Mouse (Mus musculus) liver, embryonic 12.5 days (tissue): ENCODE data around the gene Tnfrsf26. TPM values are rescaled to one million over a fixed set of nuclear protein-coding genes. Genes with fewer than 3 reads are reported as not detected.
A peak's percentile ranks its signal among the peaks of the same experiment; 100 is the strongest.

Experiments
- ATAC-seq: fragments of 200-750 bp; cut with Nextera tagmentation; 2 replicates; pipeline ENCODE4 v1.8.0; 2017; ENCODE audit warnings: moderate number of reproducible peaks, mild to moderate bottlenecking, moderate library complexity
- H3K27ac ChIP-seq: fragments of 300-500 bp; sonication (generic); 2 replicates; pipeline ENCODE4 v1.5.1; 2016; ENCODE audit warnings: mild to moderate bottlenecking
- H3K27me3 ChIP-seq: fragments of 300-500 bp; sonication (generic); replicated peaks from 2 replicates; pipeline ENCODE4 v1.6.1; 2016; ENCODE audit warnings: mild to moderate bottlenecking, moderate library complexity
- H3K36me3 ChIP-seq: fragments of 300-500 bp; sonication (generic); 2 replicates; pipeline ENCODE4 v1.6.1; 2016; ENCODE audit warnings: mild to moderate bottlenecking, moderate library complexity
- H3K4me1 ChIP-seq: fragments of 300-500 bp; sonication (generic); 2 replicates; pipeline ENCODE4 v1.6.1; 2016
- H3K4me2 ChIP-seq: fragments of 300-500 bp; sonication (generic); 2 replicates; pipeline ENCODE4 v1.6.1; 2016; ENCODE audit warnings: mild to moderate bottlenecking, moderate library complexity
- H3K4me3 ChIP-seq: fragments of 300-500 bp; sonication (generic); 2 replicates; pipeline ENCODE4 v1.5.1; 2016; ENCODE audit warnings: mild to moderate bottlenecking, moderate library complexity
- H3K9ac ChIP-seq: fragments of 300-500 bp; sonication (generic); 2 replicates; pipeline ENCODE4 v1.6.1; 2016; ENCODE audit warnings: mild to moderate bottlenecking, moderate library complexity
- H3K9me3 ChIP-seq: fragments of 300-500 bp; sonication (generic); replicated peaks from 2 replicates; pipeline ENCODE4 v1.6.1; 2016; ENCODE audit warnings: mild to moderate bottlenecking, moderate library complexity
- WGBS: fragments of 180-500 bp; shearing (Covaris S2); methylation state at CpG from one replicate; pipeline ENCODE4 v1.1.7; 2016; ENCODE audit not compliant: insufficient replicate concordance; 5-methylcytosine and 5-hydroxymethylcytosine counted together
- polyA plus RNA-seq: library from polyadenylated mRNA; unstranded; fragments of >200 nt; fragmentation: Nextera tagmentation; extraction: Ambion mirVana; gene quantifications from 2 replicates; pipeline ENCODE4 v1.2.1, GENCODE M21; 2016

The Tnfrsf26 gene
- polyA plus RNA-seq, 1 experiment from 2014 or later: 0.58 TPM

DNA sequence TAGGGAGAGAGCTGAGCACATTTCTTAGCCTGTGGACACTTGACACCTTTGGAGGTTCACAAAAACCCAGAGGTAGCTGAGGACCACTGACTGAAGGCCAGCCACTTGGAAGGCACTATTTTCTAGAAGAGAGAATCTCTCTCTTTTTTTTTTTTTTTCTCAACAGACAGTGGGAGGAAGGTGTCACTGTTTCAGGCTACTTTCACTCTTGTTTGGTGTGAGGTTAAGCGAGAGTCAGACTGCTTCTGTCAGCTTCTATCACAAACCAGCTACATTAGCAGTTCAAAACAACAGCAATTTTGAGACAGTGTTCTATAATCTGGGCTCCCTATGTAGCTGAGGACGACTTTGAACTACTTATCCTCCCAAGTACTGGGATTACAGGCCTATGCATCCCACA lies 2.3 kb downstream of the Tnfrsf26 start:
- Histone ChIP-seq H3K4me2 (no peak overlapping the region), H3K27ac (no peak overlapping the region), H3K9ac (no peak overlapping the region), H3K9me3 (no peaks in the 10 kb centered on the region), H3K27me3 (peaks cover 2% of the 10 kb centered on the region; the same call in 1 of the 2 replicates), H3K36me3 (no peaks in the 10 kb centered on the region), H3K4me1 (no peaks in the 10 kb centered on the region), H3K4me3 (no peak overlapping the region)
- ATAC-seq: no peak
- WGBS: 35% methylated on average over 2 of the region's 2 CpGs

DNA sequence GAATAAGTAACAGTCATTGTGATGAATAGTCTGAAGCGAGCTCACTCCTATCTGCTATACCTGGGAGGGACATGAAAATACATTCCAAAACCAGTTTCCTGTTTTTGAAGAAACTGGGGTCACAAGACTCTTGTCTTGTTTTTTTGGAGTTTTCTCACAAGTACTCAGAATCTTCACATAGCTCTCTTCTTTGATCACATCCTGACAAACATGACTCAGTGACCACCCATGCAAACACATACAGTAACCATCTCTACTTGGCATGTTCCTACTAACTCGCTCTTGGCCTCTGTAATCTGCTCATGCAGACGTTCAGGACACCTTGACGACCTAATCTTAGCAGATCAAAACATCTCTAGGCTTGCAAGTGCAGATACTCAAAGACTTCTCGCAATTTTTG lies 3.4 kb downstream of the Tnfrsf26 start:
- no peak overlapping the region for H3K27ac ChIP-seq
- H3K9ac ChIP-seq: no peak overlapping the region
- H3K36me3 ChIP-seq: no peaks in the 10 kb centered on the region
- H3K4me2 ChIP-seq: no peak overlapping the region
- 38% methylated on average over 5 of the region's 5 CpGs for WGBS
- H3K9me3 ChIP-seq: no peaks in the 10 kb centered on the region
- H3K4me1 ChIP-seq: no peaks in the 10 kb centered on the region
- no peak for ATAC-seq
- H3K4me3 ChIP-seq: no peak overlapping the region
- peaks cover 2% of the 10 kb centered on the region; the same call in 1 of the 2 replicates for H3K27me3 ChIP-seq

DNA sequence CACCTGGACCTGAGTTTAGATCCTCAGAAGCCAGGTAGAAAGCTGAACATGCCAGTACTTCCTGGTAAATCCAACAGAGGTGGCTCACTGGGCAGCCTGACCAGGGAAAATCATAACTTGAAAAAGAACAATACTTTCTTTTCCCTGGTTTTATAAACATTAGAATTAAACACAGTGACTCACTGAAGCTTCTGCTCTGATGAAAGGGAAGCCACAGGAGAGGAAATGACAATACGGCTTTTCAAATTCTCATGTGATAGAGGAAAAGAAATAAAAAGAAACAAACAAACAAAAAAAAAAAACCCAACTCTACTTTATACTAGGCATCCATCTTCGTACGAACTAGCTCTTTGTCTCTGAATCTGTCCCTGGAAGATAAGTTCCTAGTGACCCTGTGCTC lies 4.0 kb downstream of the Tnfrsf26 start:
- H3K4me3 ChIP-seq: no peak overlapping the region
- no peak overlapping the region for H3K27ac ChIP-seq
- ATAC-seq: no peak
- no peaks in the 10 kb centered on the region for H3K9me3 ChIP-seq
- no peak overlapping the region for H3K9ac ChIP-seq
- 58% methylated on average over 3 of the region's 3 CpGs for WGBS
- H3K27me3 ChIP-seq: 0 out of 2 replicates have a peak, but pooled peaks cover 2% of the 10 kb centered on the region
- no peak overlapping the region for H3K4me2 ChIP-seq
- H3K36me3 ChIP-seq: no peaks in the 10 kb centered on the region
- no peaks in the 10 kb centered on the region for H3K4me1 ChIP-seq

DNA sequence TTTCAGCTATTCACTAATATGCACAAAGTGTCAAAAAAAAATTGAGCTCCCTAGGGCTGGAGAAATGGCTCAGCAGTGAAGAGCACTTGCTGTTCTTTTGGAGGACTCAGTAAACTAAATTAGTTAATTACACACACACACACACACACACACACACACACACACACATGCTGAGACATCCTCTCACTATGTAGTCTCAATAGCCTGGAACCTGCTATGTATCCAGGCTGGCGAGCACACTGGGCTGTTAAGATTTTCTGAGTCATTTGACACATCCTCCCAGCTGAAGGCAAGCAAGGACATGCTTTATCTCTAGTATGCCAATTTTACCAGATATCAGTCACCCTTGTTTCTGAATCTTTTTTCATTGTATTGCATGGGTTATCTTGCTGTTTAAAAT lies 7.6 kb downstream of the Tnfrsf26 start:
- no peaks in the 10 kb centered on the region for H3K4me1 ChIP-seq
- H3K9me3 ChIP-seq: no peaks in the 10 kb centered on the region
- H3K36me3 ChIP-seq: no peaks in the 10 kb centered on the region
- ATAC-seq: no peak
- no peak overlapping the region for H3K4me2 ChIP-seq
- H3K9ac ChIP-seq: no peak overlapping the region
- H3K27me3 ChIP-seq: peaks cover 7% of the 10 kb centered on the region; the same call in 1 of the 2 replicates
- WGBS: 53% methylated on average over 1 of the region's 1 CpGs
- H3K27ac ChIP-seq: no peak overlapping the region
- no peak overlapping the region for H3K4me3 ChIP-seq

DNA sequence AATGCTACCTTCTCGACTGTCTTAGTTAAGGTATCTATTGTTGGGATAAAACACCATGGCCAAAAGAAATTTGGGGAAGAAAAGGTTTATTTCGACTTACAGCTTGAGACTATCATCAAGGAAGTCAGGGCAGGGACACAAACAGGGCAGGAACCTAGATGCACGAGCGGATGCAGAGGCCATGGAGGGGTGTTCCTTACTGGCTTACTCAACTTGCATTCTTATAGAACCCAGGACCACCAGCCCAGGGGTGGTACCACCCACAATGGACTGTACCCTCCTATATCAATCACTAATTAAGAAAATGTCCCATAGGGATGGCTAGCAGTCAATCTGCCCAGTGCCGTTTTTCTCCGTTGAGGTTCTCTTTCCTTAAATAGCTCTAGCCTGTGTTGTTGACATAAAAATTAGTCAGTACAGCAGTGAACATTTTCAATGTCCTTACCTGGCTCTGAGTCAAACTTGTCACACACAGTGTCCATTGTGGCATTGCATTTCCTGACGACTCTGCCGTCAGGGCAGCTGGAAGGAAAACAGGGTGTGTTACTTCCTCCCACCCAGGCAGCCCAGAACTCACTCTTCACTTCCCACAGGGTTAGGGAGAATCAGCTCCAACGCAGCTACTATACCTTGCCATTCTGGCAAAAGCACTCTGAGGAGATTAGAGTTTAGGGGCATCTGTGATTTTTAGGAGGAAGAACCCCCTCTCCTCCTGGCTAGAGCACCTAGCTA lies 14.0 kb downstream of the Tnfrsf26 start:
- Histone ChIP-seq H3K9ac (no peak overlapping the region), H3K27ac (no peak overlapping the region), H3K36me3 (no peaks in the 10 kb centered on the region), H3K4me1 (no peaks in the 10 kb centered on the region), H3K27me3 (peaks cover 7% of the 10 kb centered on the region; the same call in 1 of the 2 replicates), H3K4me3 (no peak overlapping the region), H3K4me2 (no peak overlapping the region), H3K9me3 (no peaks in the 10 kb centered on the region)
- 36% methylated on average over 9 of the region's 9 CpGs for WGBS
- no peak for ATAC-seq

DNA sequence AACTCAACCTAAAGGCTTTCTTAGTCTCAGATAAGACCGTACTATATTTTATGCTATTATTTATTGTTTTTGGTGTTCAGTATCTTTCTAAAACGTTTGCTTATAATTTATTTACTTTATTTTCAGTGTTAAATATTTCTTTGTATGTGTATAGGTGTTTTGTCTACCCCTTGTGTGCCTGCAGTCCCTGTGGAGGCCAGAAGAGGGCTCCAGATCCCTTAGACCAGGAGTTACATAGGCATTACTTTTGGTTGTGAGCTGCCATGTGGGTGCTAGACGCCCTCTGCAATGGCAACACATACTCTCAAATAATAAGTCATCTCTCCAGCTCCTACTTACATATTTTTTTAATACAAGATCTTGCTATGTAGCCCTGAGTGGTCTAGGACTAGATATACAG lies 16.3 kb downstream of the Tnfrsf26 start:
- H3K4me2 ChIP-seq: no peak overlapping the region
- no peaks in the 10 kb centered on the region for H3K4me1 ChIP-seq
- WGBS: 50% methylated on average over 3 of the region's 3 CpGs
- no peaks in the 10 kb centered on the region for H3K9me3 ChIP-seq
- no peak overlapping the region for H3K4me3 ChIP-seq
- no peaks in the 10 kb centered on the region for H3K27me3 ChIP-seq
- no peak overlapping the region for H3K27ac ChIP-seq
- ATAC-seq: no peak
- H3K9ac ChIP-seq: no peak overlapping the region
- H3K36me3 ChIP-seq: no peaks in the 10 kb centered on the region

DNA sequence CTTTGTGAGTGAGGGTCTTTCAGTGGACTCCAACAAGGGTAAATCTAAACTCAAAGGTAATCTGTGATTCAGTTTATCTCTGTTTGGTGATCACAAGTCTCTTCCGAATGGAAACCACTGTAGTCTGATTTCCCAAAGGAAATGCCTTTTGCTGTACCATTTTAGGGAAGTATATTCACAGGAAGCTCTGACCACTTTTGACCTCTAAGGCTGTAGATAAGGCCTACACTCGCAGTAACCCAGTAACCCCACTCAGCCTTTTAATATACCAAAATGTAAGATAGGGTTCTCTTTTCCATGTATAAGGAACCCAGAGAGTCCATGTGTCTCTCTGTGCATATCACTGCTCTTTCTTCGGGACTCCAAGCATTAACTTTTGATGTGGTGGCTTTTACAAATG lies 23.2 kb downstream of the Tnfrsf26 start:
- Histone ChIP-seq H3K27ac (no peak overlapping the region), H3K4me3 (no peak overlapping the region), H3K9ac (no peak overlapping the region), H3K9me3 (no peaks in the 10 kb centered on the region), H3K4me2 (no peak overlapping the region), H3K4me1 (peaks cover 13% of the 10 kb centered on the region), H3K27me3 (no peaks in the 10 kb centered on the region), H3K36me3 (no peaks in the 10 kb centered on the region)
- ATAC-seq: no peak
- 27% methylated on average over 3 of the region's 3 CpGs for WGBS

DNA sequence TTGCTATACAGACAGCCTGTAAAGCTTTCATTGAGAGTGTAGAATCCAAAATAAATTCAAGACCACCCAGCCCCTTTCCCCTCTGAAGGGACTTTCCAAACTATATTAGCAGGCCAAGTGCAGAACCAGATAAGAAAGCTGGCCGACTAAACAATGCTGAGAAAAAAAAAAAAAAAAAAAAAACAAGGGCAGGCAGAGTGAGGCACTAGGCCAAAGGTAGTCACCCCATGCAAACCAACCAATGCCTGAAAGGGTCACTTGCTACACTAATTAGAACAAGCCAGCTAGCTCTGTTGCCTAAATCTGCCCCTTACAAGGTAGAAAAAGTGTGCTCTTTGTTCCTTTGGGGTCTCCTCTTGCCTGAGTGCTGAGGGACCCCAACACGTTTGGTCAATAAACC lies 23.6 kb downstream of the Tnfrsf26 start:
- Histone ChIP-seq H3K27me3 (no peaks in the 10 kb centered on the region), H3K9me3 (no peaks in the 10 kb centered on the region), H3K4me1 (peaks cover 15% of the 10 kb centered on the region), H3K4me3 (no peak overlapping the region), H3K36me3 (no peaks in the 10 kb centered on the region), H3K27ac (no peak overlapping the region), H3K9ac (no peak overlapping the region), H3K4me2 (no peak overlapping the region)
- no peak for ATAC-seq
- 25% methylated on average over 2 of the region's 2 CpGs for WGBS

DNA sequence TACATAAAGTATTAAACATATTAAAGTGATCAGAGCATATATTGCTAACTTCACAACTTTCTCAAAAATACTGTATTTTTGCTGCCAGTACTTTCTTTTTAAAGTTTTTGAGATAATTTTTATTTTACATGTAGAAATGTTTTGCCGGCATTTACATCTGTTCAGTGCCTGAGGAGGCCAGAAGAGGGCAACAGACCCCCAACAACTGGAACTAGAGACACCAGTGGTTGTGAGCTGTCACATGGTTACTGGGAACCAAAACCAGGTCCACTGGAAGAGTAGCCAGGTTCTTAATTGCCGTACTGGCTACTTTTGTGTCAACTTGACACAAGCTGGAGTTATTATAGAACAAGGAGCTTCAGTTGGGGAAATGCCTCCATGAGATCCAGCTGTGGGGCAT lies 26.8 kb downstream of the Tnfrsf26 start:
- H3K4me2 ChIP-seq: no peak overlapping the region
- no peaks in the 10 kb centered on the region for H3K9me3 ChIP-seq
- 78% methylated on average over 2 of the region's 2 CpGs for WGBS
- no peaks in the 10 kb centered on the region for H3K27me3 ChIP-seq
- H3K4me3 ChIP-seq: no peak overlapping the region
- H3K9ac ChIP-seq: no peak overlapping the region
- peaks cover 36% of the 10 kb centered on the region for H3K4me1 ChIP-seq
- H3K36me3 ChIP-seq: peaks cover 16% of the 10 kb centered on the region
- H3K27ac ChIP-seq: no peak overlapping the region
- ATAC-seq: no peak

DNA sequence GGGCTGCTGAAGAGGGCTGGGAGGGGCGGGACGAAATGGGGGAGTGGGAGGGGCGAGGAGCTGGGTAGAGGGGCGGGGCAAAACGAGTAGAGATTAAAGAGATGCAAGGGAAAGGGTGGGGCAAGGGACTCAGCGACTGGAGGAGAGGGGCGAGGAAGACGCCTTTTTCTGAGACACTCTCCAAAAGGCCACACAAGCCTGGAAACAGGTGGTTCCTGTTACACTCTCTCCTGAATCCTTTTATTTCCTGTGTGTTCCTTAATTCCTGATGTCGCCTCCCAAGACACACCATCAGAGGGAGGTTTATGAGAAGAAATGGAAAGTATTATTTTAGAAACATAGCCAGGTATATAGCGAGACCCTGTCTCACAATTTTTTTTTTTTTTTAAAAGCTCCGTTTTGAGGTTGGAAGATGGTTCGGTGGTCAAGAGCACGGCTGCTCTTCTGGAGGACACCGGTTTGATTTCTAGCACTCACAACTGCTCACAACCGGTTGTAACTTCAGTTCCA lies 28.2 kb downstream of the Tnfrsf26 start:
- peak overlapping the region; percentile 99 for H3K4me3 ChIP-seq
- peaks cover 44% of the 10 kb centered on the region for H3K4me1 ChIP-seq
- no peaks in the 10 kb centered on the region for H3K9me3 ChIP-seq
- ATAC-seq: no peak
- H3K27ac ChIP-seq: peak overlapping the region; percentile 85
- peaks cover 30% of the 10 kb centered on the region for H3K36me3 ChIP-seq
- peak overlapping the region; percentile 98 for H3K9ac ChIP-seq
- 6% methylated on average over 13 of the region's 15 CpGs for WGBS
- H3K27me3 ChIP-seq: no peaks in the 10 kb centered on the region
- peak overlapping the region; percentile 96 for H3K4me2 ChIP-seq

DNA sequence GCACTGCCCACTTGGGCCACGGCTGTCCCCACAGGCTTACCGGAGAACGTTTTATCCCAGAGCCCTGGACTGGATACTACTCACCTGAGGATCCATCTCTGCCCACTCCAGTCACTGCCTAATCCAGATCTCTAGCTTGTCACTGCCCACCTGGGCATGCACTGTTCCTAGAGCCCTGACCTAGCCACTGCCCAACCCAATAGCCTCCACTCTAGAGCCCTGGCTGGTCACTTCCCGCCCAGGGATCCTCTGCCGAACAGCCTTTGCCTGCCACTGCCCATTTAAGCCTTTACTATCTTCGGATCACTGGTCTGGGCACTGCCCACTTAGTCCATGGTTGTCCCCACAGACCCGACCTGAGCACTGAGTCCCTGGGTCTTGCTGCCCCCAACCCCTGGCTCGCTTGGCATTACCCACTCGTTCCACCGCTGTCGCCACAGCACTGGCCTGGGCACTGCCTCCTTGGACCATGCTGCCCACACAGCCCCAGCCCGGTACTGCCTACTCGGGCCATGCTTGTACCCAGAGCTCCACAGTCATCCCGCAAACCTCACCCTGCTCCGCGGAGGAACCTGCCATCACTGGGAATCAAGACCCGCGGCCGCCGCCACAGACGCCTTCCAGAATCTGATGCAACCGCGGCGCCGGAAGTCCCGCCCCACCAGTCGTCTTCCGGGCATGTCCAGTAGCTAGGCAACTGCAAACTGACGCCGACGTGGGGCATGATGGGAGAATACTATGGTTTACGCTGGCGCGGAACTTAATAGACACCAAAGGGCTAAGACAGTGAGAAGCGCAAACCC lies 28.9 kb downstream of the Tnfrsf26 start, which contains the start of gene Cars:
Cars (minus strand) TSS at position 663 of the 803 bp plus-strand sequence.
- Histone ChIP-seq H3K4me2 (peak within 1 kb of the TSS; percentile 96), H3K4me3 (peak within 1 kb of the TSS; percentile 99), H3K9me3 (no peaks in the 10 kb centered on the region), H3K4me1 (peaks cover 41% of the 10 kb centered on the region), H3K27me3 (no peaks in the 10 kb centered on the region), H3K27ac (peak within 1 kb of the TSS; percentile 85), H3K36me3 (peaks cover 36% of the 10 kb centered on the region), H3K9ac (peak within 1 kb of the TSS; percentile 98)
- peak; percentile 99 for ATAC-seq
- 2% methylated on average over 35 of the region's 35 CpGs for WGBS

DNA sequence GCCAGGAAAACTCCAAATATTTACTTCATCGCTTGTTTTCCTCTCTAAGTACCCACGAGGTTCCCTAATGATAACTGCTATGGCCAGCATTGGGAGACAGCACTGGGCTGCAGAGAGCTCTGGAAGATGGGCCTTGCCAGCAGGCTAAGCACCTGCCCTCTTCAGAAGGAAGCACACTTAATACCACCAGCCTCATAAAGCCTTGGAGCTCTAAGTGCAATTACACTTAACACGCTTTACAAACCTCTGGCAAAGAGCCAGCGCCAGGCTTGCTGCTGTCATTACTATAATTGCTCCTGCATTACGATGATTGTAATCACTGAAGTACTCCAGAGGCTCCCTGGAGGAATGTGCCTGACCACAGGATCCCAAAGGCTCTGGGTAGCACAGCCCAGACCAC lies 33.7 kb downstream of the Tnfrsf26 start:
- peaks cover 33% of the 10 kb centered on the region for H3K4me1 ChIP-seq
- H3K27me3 ChIP-seq: no peaks in the 10 kb centered on the region
- no peak overlapping the region for H3K27ac ChIP-seq
- H3K4me2 ChIP-seq: no peak overlapping the region
- H3K4me3 ChIP-seq: no peak overlapping the region
- H3K9ac ChIP-seq: peak overlapping the region; percentile 25; the same call in 1 of the 2 replicates
- no peaks in the 10 kb centered on the region for H3K9me3 ChIP-seq
- WGBS: 89% methylated on average over 5 of the region's 5 CpGs
- peaks cover 83% of the 10 kb centered on the region for H3K36me3 ChIP-seq
- ATAC-seq: no peak
